Mouse (Mus musculus) MEL (cell line): ENCODE results near the gene Psmd8. TPM values are rescaled to one million over a fixed set of nuclear protein-coding genes. Genes with fewer than 3 reads are reported as not detected.

Experiments used
- DNase-seq: peaks from one replicate; pipeline ENCODE4 v3.0.0; 2011; ENCODE audit warnings: low read depth, low spot score
- H3K27ac ChIP-seq: 2 replicates; pipeline ENCODE4 v1.5.1; 2012; ENCODE audit warnings: low read depth, mild to moderate bottlenecking, control low read depth, low read length, moderate library complexity; ENCODE audit not compliant: control insufficient read depth
- H3K27me3 ChIP-seq, 2 experiments: fragments of 150-350 bp in 1 of 2; sonication (generic) in 1 of 2; 2 replicates each; pipeline ENCODE4 v1.6.1; 2012; ENCODE audit warnings: low read length in 2 of 2, mild to moderate bottlenecking in 2 of 2, improper control_type of control experiment in 1 of 2, moderate library complexity in 1 of 2; ENCODE audit not compliant: insufficient read depth in 2 of 2, control insufficient read depth in 1 of 2
- H3K36me3 ChIP-seq, 2 experiments: 2 replicates each; pipeline ENCODE4 v1.6.1; 2012 to 2014; ENCODE audit warnings: low read length in 2 of 2, improper control_type of control experiment in 1 of 2, inconsistent platforms in 1 of 2, mild to moderate bottlenecking in 1 of 2; ENCODE audit not compliant: insufficient read depth in 2 of 2, control insufficient read depth in 1 of 2
- H3K4me1 ChIP-seq, 2 experiments: fragments of 150-350 bp in 1 of 2; sonication (generic) in 1 of 2; 2 replicates each; pipeline ENCODE4 v1.6.1; 2012; ENCODE audit warnings: low read length in 2 of 2, improper control_type of control experiment in 1 of 2, mild to moderate bottlenecking in 1 of 2; ENCODE audit not compliant: insufficient read depth in 2 of 2, control insufficient read depth in 1 of 2
- H3K4me3 ChIP-seq, 2 experiments: fragments of 150-350 bp in 1 of 2; sonication (generic) in 1 of 2; 2 replicates each; pipeline ENCODE4 v1.5.1; 2012; ENCODE audit warnings: low read depth in 2 of 2, low read length in 2 of 2, mild to moderate bottlenecking in 2 of 2, moderate library complexity in 2 of 2, control low read depth in 1 of 2, improper control_type of control experiment in 1 of 2; ENCODE audit not compliant: control insufficient read depth in 1 of 2, insufficient read depth in 1 of 2
- H3K79me2 ChIP-seq: 2 replicates; pipeline ENCODE4 v1.6.1; 2012; ENCODE audit warnings: mild to moderate bottlenecking, low read length, moderate library complexity; ENCODE audit not compliant: control insufficient read depth, poor library complexity, insufficient read depth
- H3K9ac ChIP-seq: 2 replicates; pipeline ENCODE4 v1.6.1; 2012; ENCODE audit warnings: low read depth, mild to moderate bottlenecking, control low read depth, low read length, moderate library complexity; ENCODE audit not compliant: control insufficient read depth, poor library complexity, severe bottlenecking
- H3K9me3 ChIP-seq: fragments of 150-350 bp; sonication (generic); replicated peaks from 2 replicates; pipeline ENCODE4 v1.6.1; 2012; ENCODE audit warnings: mild to moderate bottlenecking, low read length, improper control_type of control experiment, moderate library complexity; ENCODE audit not compliant: insufficient read depth
- BHLHE40 ChIP-seq: IDR thresholded peaks from 2 replicates; pipeline ENCODE4 v1.6.1; 2012; ENCODE audit warnings: low read depth, mild to moderate bottlenecking, inconsistent platforms, low read length, improper control_type of control experiment, borderline replicate concordance
- CHD1 ChIP-seq: IDR thresholded peaks from 2 replicates; pipeline ENCODE4 v1.6.1; 2012; ENCODE audit warnings: low read depth, mild to moderate bottlenecking, inconsistent platforms, low read length, improper control_type of control experiment
- CTCF ChIP-seq, 3 experiments: IDR thresholded peaks in 2 of 3; conservative IDR thresholded peaks in 1 of 3; 2 replicates each; pipeline ENCODE4 v1.5.1; 2011 to 2012; ENCODE audit warnings: low read length in 3 of 3, low read depth in 2 of 3, mild to moderate bottlenecking in 2 of 3, improper control_type of control experiment in 1 of 3, inconsistent platforms in 1 of 3, mixed read lengths in 1 of 3, moderate library complexity in 1 of 3; ENCODE audit not compliant: control insufficient read depth in 1 of 3, insufficient read depth in 1 of 3, poor library complexity in 1 of 3, severe bottlenecking in 1 of 3
- ELF1 ChIP-seq: IDR thresholded peaks from 2 replicates; pipeline ENCODE4 v1.6.1; 2014; ENCODE audit warnings: low read depth, mild to moderate bottlenecking, inconsistent platforms, low read length, improper control_type of control experiment, moderate library complexity
- EP300 ChIP-seq, 2 experiments: IDR thresholded peaks; 2 replicates each; pipeline ENCODE4 v1.6.1; 2011; ENCODE audit warnings: improper control_type of control experiment in 2 of 2, low read length in 2 of 2, low read depth in 1 of 2, mild to moderate bottlenecking in 1 of 2
- GABPA ChIP-seq: IDR thresholded peaks from 2 replicates; pipeline ENCODE4 v1.6.1; 2012; ENCODE audit warnings: low read depth, mild to moderate bottlenecking, inconsistent platforms, low read length, improper control_type of control experiment, moderate library complexity
- GATA1 ChIP-seq: IDR thresholded peaks from 2 replicates; pipeline ENCODE4 v1.6.1; 2011; ENCODE audit warnings: low read depth, low read length, improper control_type of control experiment
- HCFC1 ChIP-seq: IDR thresholded peaks from 2 replicates; pipeline ENCODE4 v1.6.1; 2012; ENCODE audit warnings: low read depth, mild to moderate bottlenecking, inconsistent platforms, low read length, improper control_type of control experiment, moderate library complexity
- KAT2A ChIP-seq: conservative IDR thresholded peaks from 2 replicates; pipeline ENCODE4 v1.6.1; 2012; ENCODE audit warnings: low read depth, low read length, improper control_type of control experiment, inconsistent platforms
- MAX ChIP-seq: IDR thresholded peaks from 2 replicates; pipeline ENCODE4 v1.6.1; 2011; ENCODE audit warnings: low read length, improper control_type of control experiment
- MAZ ChIP-seq: IDR thresholded peaks from 2 replicates; pipeline ENCODE4 v1.6.1; 2012; ENCODE audit warnings: low read depth, mild to moderate bottlenecking, inconsistent platforms, low read length, improper control_type of control experiment
- MYB ChIP-seq: IDR thresholded peaks from 2 replicates; pipeline ENCODE4 v1.6.1; 2011; ENCODE audit warnings: mild to moderate bottlenecking, low read depth, low read length, improper control_type of control experiment
- MYC ChIP-seq: IDR thresholded peaks from 2 replicates; pipeline ENCODE4 v1.6.1; 2011; ENCODE audit warnings: low read depth, mild to moderate bottlenecking, low read length, improper control_type of control experiment, moderate library complexity
- NELFE ChIP-seq: IDR thresholded peaks from 2 replicates; pipeline ENCODE4 v1.6.1; 2011; ENCODE audit warnings: low read depth, low read length, improper control_type of control experiment
- NRF1 ChIP-seq: IDR thresholded peaks from 2 replicates; pipeline ENCODE4 v1.6.1; 2014; ENCODE audit warnings: low read depth, mild to moderate bottlenecking, inconsistent platforms, low read length, improper control_type of control experiment, moderate library complexity; ENCODE audit not compliant: poor library complexity, insufficient read depth, severe bottlenecking
- POLR2A ChIP-seq, 2 experiments: IDR thresholded peaks; 2 replicates each; pipeline ENCODE4 v1.6.1; 2011 to 2012; ENCODE audit warnings: low read length in 2 of 2, mild to moderate bottlenecking in 2 of 2, control low read depth in 1 of 2, improper control_type of control experiment in 1 of 2, low read depth in 1 of 2, moderate library complexity in 1 of 2; ENCODE audit not compliant: control insufficient read depth in 1 of 2, insufficient read depth in 1 of 2, poor library complexity in 1 of 2
- RCOR1 ChIP-seq: IDR thresholded peaks from 2 replicates; pipeline ENCODE4 v1.6.1; 2012; ENCODE audit warnings: low read depth, mild to moderate bottlenecking, inconsistent platforms, low read length, improper control_type of control experiment
- SIN3A ChIP-seq: IDR thresholded peaks from 2 replicates; pipeline ENCODE4 v1.6.1; 2012; ENCODE audit warnings: low read length, improper control_type of control experiment, inconsistent platforms
- TAL1 ChIP-seq: IDR thresholded peaks from 2 replicates; pipeline ENCODE4 v1.6.1; 2012; ENCODE audit warnings: mild to moderate bottlenecking, inconsistent platforms, low read length, moderate library complexity, mixed read lengths
- TCF12 ChIP-seq: IDR thresholded peaks from 2 replicates; pipeline ENCODE4 v1.6.1; 2014; ENCODE audit warnings: low read depth, mild to moderate bottlenecking, inconsistent platforms, low read length, improper control_type of control experiment, moderate library complexity
- UBTF ChIP-seq: IDR thresholded peaks from 2 replicates; pipeline ENCODE4 v1.6.1; 2012; ENCODE audit warnings: low read depth, mild to moderate bottlenecking, inconsistent platforms, low read length, improper control_type of control experiment, moderate library complexity, borderline replicate concordance; ENCODE audit not compliant: insufficient read depth
- ZKSCAN1 ChIP-seq: IDR thresholded peaks from 2 replicates; pipeline ENCODE4 v1.6.1; 2012; ENCODE audit warnings: low read depth, mild to moderate bottlenecking, inconsistent platforms, low read length, improper control_type of control experiment, moderate library complexity
- ZMIZ1 ChIP-seq: IDR thresholded peaks from 2 replicates; pipeline ENCODE4 v1.6.1; 2012; ENCODE audit warnings: low read depth, mild to moderate bottlenecking, inconsistent platforms, low read length, improper control_type of control experiment, moderate library complexity
- ZNF384 ChIP-seq: IDR thresholded peaks from 2 replicates; pipeline ENCODE4 v1.6.1; 2012; ENCODE audit warnings: low read depth, mild to moderate bottlenecking, inconsistent platforms, low read length, improper control_type of control experiment
- polyA plus RNA-seq, 2 experiments: library from polyadenylated mRNA; stranded (reverse) in 1 of 2; unstranded in 1 of 2; fragments of >175 nt in 1 of 2; fragments of >200 nt in 1 of 2; gene quantifications; 2 replicates each; pipeline versions ENCODE4 v1.2.1 to v1.2.4; 2012; ENCODE audit warnings: low replicate concordance in 2 of 2, low read depth in 1 of 2; ENCODE audit not compliant: insufficient read length in 2 of 2, insufficient read depth in 1 of 2, missing spikeins in 1 of 2
- total RNA-seq: library from RNA; depleted of rRNA; stranded (reverse); fragments of 300-350 nt; gene quantifications from 2 replicates; pipeline ENCODE4 v1.2.3, GENCODE M21; 2012

Gene Psmd8
- total and polyA plus RNA-seq, 3 experiments = 159 to 196 TPM; not detected in 1

DNA sequence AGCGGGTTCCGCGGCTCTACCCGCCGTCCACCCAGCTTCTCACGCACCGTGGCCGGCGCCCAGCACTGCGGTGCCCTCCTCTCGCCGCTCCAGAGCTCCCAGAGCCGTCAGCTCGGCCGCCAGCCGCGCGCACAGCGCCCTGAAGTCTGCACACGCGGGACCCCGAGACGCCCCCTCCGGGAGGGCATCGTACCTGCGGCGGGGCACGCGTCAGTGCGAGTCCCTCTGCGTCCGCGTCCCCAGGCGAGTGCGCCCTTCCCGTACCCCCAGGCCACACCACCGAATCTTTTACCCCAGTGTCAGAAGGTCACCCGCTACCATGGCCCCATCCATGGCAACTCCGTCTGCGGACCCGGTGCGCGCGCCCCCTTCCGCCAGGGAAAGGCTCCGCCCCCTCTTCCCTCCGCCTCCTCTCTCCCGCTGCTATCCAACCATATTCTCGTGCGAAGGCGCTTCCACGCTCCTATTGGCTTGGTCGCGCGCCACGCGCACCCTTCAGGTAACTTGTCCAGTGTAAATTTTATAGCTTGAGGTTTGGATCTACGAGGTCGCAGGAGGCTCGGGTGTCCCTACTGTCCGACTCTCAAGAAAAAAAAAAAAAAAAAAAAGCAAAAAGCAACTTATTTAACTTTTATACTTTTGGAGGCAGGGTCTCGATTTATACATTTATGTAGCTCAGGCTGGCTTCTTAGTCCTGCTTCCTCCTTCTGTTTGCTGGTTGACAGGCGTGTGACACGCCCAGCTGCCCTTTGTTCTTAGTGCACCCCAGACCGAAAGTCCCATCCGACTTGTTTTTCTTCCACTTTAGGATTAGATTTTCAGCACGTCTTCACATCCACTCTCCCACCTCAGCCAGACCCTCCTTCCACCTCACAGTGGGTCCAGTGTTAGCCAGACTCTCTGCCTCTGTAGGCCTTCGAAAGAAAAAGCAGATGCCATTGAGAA is 24.4 kb downstream of the Psmd8 start, which contains the start of gene Fam98c (continued):
- peak; percentile 20; the same call in 1 of the 2 replicates for TF ChIP-seq RCOR1
- peak; percentile 48 to 67; a peak in 2 of 4 replicates for TF ChIP-seq POLR2A (IDR thresholded peaks at IDR 0.05; ENCODE audit: control insufficient read depth in 1 of 2, insufficient read depth in 1 of 2, low read depth in 1 of 2, low read length in 2 of 2, poor library complexity in 1 of 2)
- no peak for TF ChIP-seq EP300 (IDR thresholded peaks at IDR 0.05; ENCODE audit: low read depth in 1 of 2, low read length in 2 of 2)
- TF ChIP-seq MAX = peak; percentile 73
- TF ChIP-seq GATA1 = no peak
- TF ChIP-seq TAL1 = no peak
- no peak for TF ChIP-seq UBTF
- TF ChIP-seq ELF1 = no peak
- no peak for TF ChIP-seq ZKSCAN1
- TF ChIP-seq CHD1 = no peak
- no peak for TF ChIP-seq TCF12
- TF ChIP-seq MYC = 0 out of 2 replicates have a peak, but pooled peaks have one; percentile 49
- TF ChIP-seq BHLHE40 = no peak
- peak; percentile 48 for TF ChIP-seq SIN3A
- no peak for TF ChIP-seq MYB

DNA sequence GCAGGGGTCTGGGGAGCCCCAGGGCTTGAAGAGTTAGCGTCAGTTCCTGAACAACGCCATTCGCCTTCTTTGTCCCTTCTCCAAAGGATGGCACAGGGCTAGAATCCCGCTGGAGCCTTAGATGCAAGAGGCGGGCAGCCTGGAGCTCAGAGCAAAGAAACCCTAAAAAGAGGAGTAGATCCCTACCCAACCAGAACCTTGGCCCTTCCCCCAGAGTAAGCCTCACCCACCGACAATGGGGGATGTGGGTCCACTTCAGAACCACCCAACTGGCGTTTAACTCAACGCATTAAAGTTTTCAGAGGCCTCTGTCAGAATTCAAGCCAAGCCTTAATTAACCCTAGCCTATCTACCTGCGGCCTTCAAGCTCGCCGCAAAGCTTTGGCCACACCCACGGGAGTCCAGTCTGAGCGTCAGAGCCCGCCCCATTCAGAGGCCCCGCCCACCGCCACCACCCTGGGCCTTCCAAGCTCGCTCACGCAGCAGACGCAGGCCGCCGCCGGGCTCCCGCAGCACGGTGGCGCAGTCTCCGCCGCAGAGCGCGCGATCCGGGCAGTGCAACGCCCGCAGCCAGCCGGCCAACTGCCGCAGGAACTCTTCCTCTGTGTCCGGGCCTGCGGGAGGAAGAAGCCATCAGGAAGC is 25.2 kb downstream of the Psmd8 start:
- peak overlapping the region; percentile 72 for H3K9ac ChIP-seq
- H3K4me1 ChIP-seq = peaks cover 0 to 11% of the 10 kb centered on the region in 2 experiments; a peak in 1 of 4 replicates
- peak; percentile 90 for DNase-seq
- no peaks in the 10 kb centered on the region; the same call in 1 of the 2 replicates for H3K79me2 ChIP-seq
- no peaks in the 10 kb centered on the region for H3K9me3 ChIP-seq
- no peaks in the 10 kb centered on the region; a peak in 1 of 4 replicates for H3K36me3 ChIP-seq
- peak overlapping the region; percentile 75 to 80 for H3K4me3 ChIP-seq
- no peaks in the 10 kb centered on the region for H3K27me3 ChIP-seq
- TF ChIP-seq NELFE = peak; percentile 61
- 0 out of 6 replicates have a peak, but pooled peaks of 1 of the 3 experiments have one; percentile 17 for TF ChIP-seq CTCF (IDR thresholded peaks at IDR 0.05 in 2 of 3, conservative IDR thresholded peaks at IDR 0.05 in 1 of 3; ENCODE audit: control insufficient read depth in 1 of 3, insufficient read depth in 1 of 3, low read depth in 2 of 3, low read length in 3 of 3, poor library complexity in 1 of 3, severe bottlenecking in 1 of 3)
- TF ChIP-seq HCFC1 = 0 out of 2 replicates have a peak, but pooled peaks have one; percentile 35
- TF ChIP-seq MAX = 0 out of 2 replicates have a peak, but pooled peaks have one; percentile 29
- TF ChIP-seq ELF1 = 0 out of 2 replicates have a peak, but pooled peaks have one; percentile 15
- TF ChIP-seq MAZ = no peak
- TF ChIP-seq KAT2A = no peak
- TF ChIP-seq ZMIZ1 = peak; percentile 28; the same call in 1 of the 2 replicates
- TF ChIP-seq NRF1 = 0 out of 2 replicates have a peak, but pooled peaks have one; percentile 32
- TF ChIP-seq ZNF384 = no peak
- 0 out of 2 replicates have a peak, but pooled peaks have one; percentile 22 for TF ChIP-seq TCF12
- no peak for TF ChIP-seq GABPA
- peak; percentile 7 to 73; a peak in 2 of 4 replicates for TF ChIP-seq POLR2A (IDR thresholded peaks at IDR 0.05; ENCODE audit: control insufficient read depth in 1 of 2, insufficient read depth in 1 of 2, low read depth in 1 of 2, low read length in 2 of 2, poor library complexity in 1 of 2)
- TF ChIP-seq, all 39 proteins: peak for 9
- H3K27ac ChIP-seq = peak overlapping the region; percentile 8
